Mouse (Mus musculus) ES-Bruce4 (cell line): ENCODE results near the gene C1qb. TPM values are rescaled to one million over a fixed set of nuclear protein-coding genes. Genes with fewer than 3 reads are reported as not detected.
A peak's percentile ranks its signal among the peaks of the same experiment; 100 is the strongest.

Experiments
- H3K27ac ChIP-seq: 2 replicates; pipeline ENCODE4 v1.5.1; 2012; ENCODE audit warnings: low read length, inconsistent platforms; ENCODE audit not compliant: insufficient read depth
- H3K27me3 ChIP-seq: 2 replicates; pipeline ENCODE4 v1.6.1; 2012; ENCODE audit warnings: mild to moderate bottlenecking, low read length, inconsistent platforms; ENCODE audit not compliant: control insufficient read depth, poor library complexity, insufficient read depth, severe bottlenecking
- H3K36me3 ChIP-seq: 2 replicates; pipeline ENCODE4 v1.6.1; 2012; ENCODE audit warnings: inconsistent platforms, mild to moderate bottlenecking, low read length, moderate library complexity; ENCODE audit not compliant: control insufficient read depth, poor library complexity, insufficient read depth, severe bottlenecking
- H3K4me1 ChIP-seq: one replicate; pipeline ENCODE4 v1.8.1; 2011; ENCODE audit warnings: low read length; ENCODE audit not compliant: control insufficient read depth, insufficient read depth
- H3K4me3 ChIP-seq: 2 replicates; pipeline ENCODE4 v1.5.1; 2011; ENCODE audit warnings: low read depth, mild to moderate bottlenecking, low read length
- H3K9ac ChIP-seq: 2 replicates; pipeline ENCODE4 v1.6.1; 2012; ENCODE audit warnings: low read depth, mild to moderate bottlenecking, inconsistent platforms; ENCODE audit not compliant: poor library complexity, severe bottlenecking
- H3K9me3 ChIP-seq: replicated peaks from 2 replicates; pipeline ENCODE4 v1.6.1; 2012; ENCODE audit warnings: mild to moderate bottlenecking, low read length, inconsistent platforms; ENCODE audit not compliant: control insufficient read depth, poor library complexity, insufficient read depth, severe bottlenecking
- CTCF ChIP-seq: IDR thresholded peaks from one replicate; pipeline ENCODE4 v1.8.1; 2011; ENCODE audit warnings: low read depth, low read length
- EP300 ChIP-seq: IDR thresholded peaks from 2 replicates; pipeline ENCODE4 v1.6.1; 2011; ENCODE audit warnings: low read depth, low read length; ENCODE audit not compliant: insufficient read depth
- POLR2A ChIP-seq: IDR thresholded peaks from one replicate; pipeline ENCODE4 v1.8.1; 2011; ENCODE audit warnings: low read length; ENCODE audit not compliant: insufficient read depth
- polyA plus RNA-seq: library from polyadenylated mRNA; stranded (reverse); fragments of >200 nt; gene quantifications from 2 replicates; pipeline ENCODE4 v1.2.4, GENCODE M21; 2011; ENCODE audit warnings: low read depth; ENCODE audit not compliant: missing spikeins, insufficient read depth, insufficient read length

Gene C1qb
- polyA plus RNA-seq, 1 experiment = not detected

DNA sequence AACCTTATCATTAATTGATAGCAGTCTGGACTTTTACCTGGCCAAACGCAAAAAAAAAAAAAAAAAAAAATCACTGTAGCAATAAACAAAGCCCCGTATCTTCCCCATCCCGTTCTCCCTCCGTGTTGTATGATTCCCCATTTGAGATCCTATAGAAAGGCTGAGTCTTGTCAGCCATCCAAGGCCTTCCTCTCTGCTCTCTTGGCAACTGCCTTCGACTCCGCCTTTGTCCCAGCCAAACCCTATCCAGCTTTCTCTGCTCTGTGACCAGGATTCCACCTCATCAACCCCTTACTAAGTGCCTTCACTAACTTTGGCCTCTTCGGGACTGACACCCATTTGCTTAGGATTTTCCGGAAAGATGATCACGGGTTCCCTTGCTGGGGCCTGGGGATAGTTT lies 48.0 kb downstream of the C1qb start:
- Histone ChIP-seq H3K9ac (no peak overlapping the region), H3K4me1 (peaks cover 4% of the 10 kb centered on the region), H3K9me3 (no peaks in the 10 kb centered on the region), H3K27me3 (no peaks in the 10 kb centered on the region), H3K27ac (no peak overlapping the region), H3K36me3 (no peaks in the 10 kb centered on the region), H3K4me3 (no peak overlapping the region)
- TF ChIP-seq EP300 = no peak
- TF ChIP-seq CTCF = no peak
- no peak for TF ChIP-seq POLR2A

DNA sequence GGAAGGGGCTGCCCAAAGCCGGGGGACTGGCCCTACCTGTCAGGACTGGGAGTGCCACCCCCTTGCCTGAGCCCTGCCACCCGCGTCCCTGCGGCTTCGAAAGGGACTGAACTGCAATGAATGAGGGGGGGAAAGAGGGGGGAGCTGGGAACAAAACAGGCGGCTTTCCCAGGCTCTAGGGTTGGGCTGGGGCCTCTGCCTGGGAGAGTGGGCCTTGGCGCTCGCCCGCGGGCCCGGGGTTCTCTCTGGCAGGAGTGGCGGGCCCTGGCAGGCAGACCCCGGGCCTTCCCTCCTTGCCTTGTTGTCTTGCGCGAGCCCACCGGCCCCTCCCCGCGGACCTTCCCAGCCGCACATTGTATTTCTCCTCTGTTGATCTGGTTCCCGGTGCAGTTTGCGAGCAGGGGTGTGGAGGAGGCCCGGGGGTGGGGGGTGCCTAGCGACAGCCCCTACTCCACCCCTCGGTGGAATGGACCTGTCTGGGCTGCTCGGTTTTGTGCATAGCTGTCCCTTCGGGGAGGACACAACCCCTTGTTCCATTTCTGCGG lies 49.5 kb downstream of the C1qb start:
- Histone ChIP-seq H3K4me3 (peak overlapping the region; percentile 56), H3K9ac (peak overlapping the region; percentile 82), H3K9me3 (no peaks in the 10 kb centered on the region), H3K4me1 (peaks cover 4% of the 10 kb centered on the region), H3K27me3 (no peaks in the 10 kb centered on the region), H3K36me3 (no peaks in the 10 kb centered on the region), H3K27ac (no peak overlapping the region)
- TF ChIP-seq CTCF = no peak
- no peak for TF ChIP-seq EP300
- no peak for TF ChIP-seq POLR2A

DNA sequence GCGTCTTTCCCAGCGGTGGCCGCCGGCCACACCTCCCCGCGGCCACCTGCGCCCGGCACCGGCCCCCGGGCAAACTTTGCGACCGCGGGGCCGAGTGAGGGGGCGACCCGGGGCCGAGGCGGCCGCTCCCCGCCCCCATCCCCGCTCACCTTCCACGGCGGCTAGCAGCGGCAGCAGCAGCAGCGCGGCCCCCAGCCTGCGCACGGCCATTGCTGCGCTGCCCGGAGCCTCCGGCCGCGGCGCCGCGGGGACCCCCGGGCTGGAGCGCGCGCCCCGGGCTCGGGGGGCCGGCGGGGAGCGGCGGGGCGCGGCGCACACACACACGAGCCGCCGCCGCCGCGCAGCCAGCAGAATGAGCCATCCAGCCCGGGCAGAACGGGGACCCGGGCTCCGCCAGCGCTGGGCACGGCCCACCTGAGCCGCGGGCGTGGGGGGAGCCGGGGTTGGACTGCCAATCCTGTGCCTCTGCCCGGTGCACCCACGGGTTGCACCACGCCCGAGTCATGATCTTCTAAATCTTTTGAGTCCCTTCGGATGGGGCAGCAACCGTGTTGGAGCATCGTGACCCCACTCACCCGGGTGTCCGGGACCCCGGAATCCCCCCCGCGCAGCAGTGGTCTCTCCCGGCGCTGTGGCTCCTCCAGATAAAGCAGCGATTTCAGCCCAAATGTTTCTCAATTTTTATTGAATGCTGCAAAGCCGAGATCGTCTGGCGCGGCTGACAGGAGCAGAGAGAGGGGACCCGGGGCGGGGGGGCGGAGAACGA lies 50.2 kb downstream of the C1qb start, which contains the start of gene Ephb2:
Gene Ephb2, minus strand, starts transcription at position 368 of the 766 bp plus-strand sequence.
- Histone ChIP-seq H3K4me1 (peaks cover 4% of the 10 kb centered on the region), H3K27ac (no peak within 1 kb of the TSS), H3K36me3 (no peaks in the 10 kb centered on the region), H3K9ac (peak within 1 kb of the TSS; percentile 82), H3K9me3 (no peaks in the 10 kb centered on the region), H3K27me3 (no peaks in the 10 kb centered on the region), H3K4me3 (peak within 1 kb of the TSS; percentile 63)
- TF ChIP-seq POLR2A (no peak), EP300 (no peak), CTCF (no peak)

DNA sequence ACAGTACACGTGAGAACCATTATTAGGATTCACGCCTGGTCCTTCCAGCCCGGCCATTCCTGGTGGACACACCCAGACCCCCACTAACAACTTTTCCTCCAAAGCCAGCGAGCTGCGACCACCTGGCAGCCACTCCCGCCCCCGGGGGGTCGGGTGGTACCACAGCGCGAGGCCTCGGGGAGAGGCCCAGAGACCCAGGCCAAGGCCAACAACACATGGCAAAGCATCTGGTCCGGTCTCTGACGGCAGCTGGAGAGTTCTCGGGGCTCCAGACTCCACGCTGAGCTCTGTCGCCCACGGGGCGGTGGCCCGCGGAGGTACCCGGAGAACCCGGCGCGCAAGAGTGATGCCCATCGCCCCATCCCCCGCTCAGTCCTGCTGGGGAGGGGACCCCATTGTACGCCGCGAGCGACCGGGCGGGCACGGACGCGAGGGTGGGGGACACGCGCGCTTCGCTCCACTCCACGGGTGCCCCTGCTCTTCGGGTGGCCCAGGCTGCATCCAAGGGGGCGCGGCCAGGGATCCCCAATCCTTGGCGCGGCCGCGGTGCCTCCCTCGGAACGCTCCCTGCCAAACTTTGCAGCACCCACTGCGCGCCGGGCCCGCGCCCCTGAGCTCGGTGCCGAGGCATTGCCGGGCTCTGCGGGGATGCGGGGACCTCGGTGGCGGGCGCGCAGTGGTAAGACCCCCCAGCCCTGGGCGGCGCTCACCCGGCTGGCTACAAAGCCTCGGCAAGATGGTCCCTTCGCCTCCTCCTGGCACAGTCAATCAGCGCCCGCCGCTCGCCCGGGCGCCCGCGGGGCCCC lies 51.0 kb downstream of the C1qb start:
- H3K4me1 ChIP-seq = peaks cover 7% of the 10 kb centered on the region

GRCm38 (mm10) chr4:136834439-136834814 lies 51.6 kb downstream of the C1qb start:
- H3K4me3 ChIP-seq = peak overlapping the region; percentile 63
- H3K9ac ChIP-seq = peak overlapping the region; percentile 82
- no peaks in the 10 kb centered on the region for H3K27me3 ChIP-seq
- no peak overlapping the region for H3K27ac ChIP-seq
- TF ChIP-seq EP300 (no peak), POLR2A (no peak), CTCF (no peak)
- H3K9me3 ChIP-seq = no peaks in the 10 kb centered on the region
- H3K36me3 ChIP-seq = no peaks in the 10 kb centered on the region
- peaks cover 11% of the 10 kb centered on the region for H3K4me1 ChIP-seq

More for the DNA sequence above, 51.0 kb downstream of the C1qb start:
- Histone ChIP-seq H3K9ac (peak overlapping the region; percentile 82), H3K4me3 (peak overlapping the region; percentile 63), H3K36me3 (no peaks in the 10 kb centered on the region), H3K27me3 (no peaks in the 10 kb centered on the region), H3K27ac (no peak overlapping the region), H3K9me3 (no peaks in the 10 kb centered on the region)
- no peak for TF ChIP-seq CTCF
- no peak for TF ChIP-seq EP300
- no peak for TF ChIP-seq POLR2A
